13 mouse cellular contexts compared by ENCODE assay signal in genomic region chr1:90962994-90963393, GRCm38 (mm10). TPM values are rescaled to one million over a fixed set of nuclear protein-coding genes. Genes with fewer than 3 reads are reported as not detected.
DNase-seq lines count a peak whose midpoint lies in the region; ATAC-seq and TF ChIP-seq lines count a peak whose summit lies in the region.
"Had no signal": no experiment of that assay in that cellular context is flagged by ENCODE, and none has a peak within 500 bp of the region (broad histone marks: within the 10 kb centered on the region; RNA-seq: fewer than 3 reads in every experiment).

No protein-coding gene starts in this region.

- H3K36me3 ChIP-seq in heart, embryonic 15.5 days: no peaks in the 10 kb centered on the region
- no peaks in the 10 kb centered on the region for H3K36me3 ChIP-seq in kidney, postnatal 0 days (ENCODE audit: insufficient read depth, low read length)
- H3K36me3 ChIP-seq: hindbrain, embryonic 15.5 days had no signal

- no peaks in the 10 kb centered on the region for H3K9me3 ChIP-seq in heart, embryonic 15.5 days (replicated peaks)
- H3K9me3 ChIP-seq in kidney, postnatal 0 days (replicated peaks; ENCODE audit: low read length): no peaks in the 10 kb centered on the region
- H3K9me3 ChIP-seq: hindbrain, embryonic 15.5 days had no signal

- H3K9ac ChIP-seq in heart, embryonic 15.5 days: no peak overlapping the region
- no peak overlapping the region for H3K9ac ChIP-seq in kidney, postnatal 0 days (ENCODE audit: low read depth, low read length)
- H3K9ac ChIP-seq: hindbrain, embryonic 15.5 days had no signal

- peaks cover 24% of the 10 kb centered on the region for H3K4me1 ChIP-seq in heart, embryonic 15.5 days (replicated peaks)
- 0 out of 2 replicates have a peak, but pooled peaks cover 8% of the 10 kb centered on the region for H3K4me1 ChIP-seq in kidney, postnatal 0 days (replicated peaks; ENCODE audit: insufficient read depth, low read length)

- H3K27ac ChIP-seq in heart, embryonic 15.5 days: peak overlapping the region; percentile 58
- peak overlapping the region; percentile 68; the same call in 1 of the 2 replicates for H3K27ac ChIP-seq in kidney, postnatal 0 days
- H3K27ac ChIP-seq: hindbrain, embryonic 15.5 days had no signal

- H3K27me3 ChIP-seq in heart, embryonic 15.5 days: peaks cover 22% of the 10 kb centered on the region
- no peaks in the 10 kb centered on the region for H3K27me3 ChIP-seq in kidney, postnatal 0 days (ENCODE audit: insufficient read depth, low read length)

- no peak for DNase-seq in heart, adult 8-10 months (ENCODE audit: low spot score)
- DNase-seq in urinary bladder, postnatal 14 days (ENCODE audit: low spot score): peak; percentile 36
- no peak for DNase-seq in urinary bladder, postnatal 10 days (ENCODE audit: low spot score)
- DNase-seq in kidney, postnatal 0 days (ENCODE audit: low spot score): peak; percentile 57
- no peak for DNase-seq in gastrocnemius, adult 8-10 months (ENCODE audit: low spot score in 2 of 2)
- DNase-seq in spleen, adult 12 weeks (ENCODE audit: low spot score): no peak
- no peak for DNase-seq in natural killer cell, adult 2 months (ENCODE audit: low spot score in 2 of 2)
- DNase-seq: cerebellum, adult 11-12 months had no signal

- no peak overlapping the region for H3K4me3 ChIP-seq in heart, embryonic 15.5 days
- H3K4me3 ChIP-seq in kidney, postnatal 0 days (replicated peaks; ENCODE audit: low read depth, low read length): no peak overlapping the region
- H3K4me3 ChIP-seq: hindbrain, embryonic 15.5 days had no signal

- 6% methylated on average over 3 of the region's 3 CpGs for WGBS in heart, embryonic 15.5 days
- WGBS in kidney, postnatal 0 days: 11% methylated on average over 3 of the region's 3 CpGs

- ATAC-seq in heart, embryonic 15.5 days (replicated peaks; ENCODE audit: insufficient number of reproducible peaks, insufficient read depth, low FRiP score, low read depth): peak; percentile 62
- ATAC-seq in kidney, postnatal 0 days (replicated peaks; ENCODE audit: low FRiP score, low read depth): peak; percentile 82

- no peak for TF ChIP-seq CTCF in kidney, postnatal 0 days (IDR thresholded peaks at IDR 0.05; ENCODE audit: low read depth)

- H3K4me2 ChIP-seq in heart, embryonic 15.5 days: no peak overlapping the region
- no peak overlapping the region for H3K4me2 ChIP-seq in kidney, postnatal 0 days (ENCODE audit: low read length)
- H3K4me2 ChIP-seq: hindbrain, embryonic 15.5 days had no signal

RNA-seq across cellular contexts. Expression of gene Rab17, which starts 6.5 kb away (rescaled TPM):
- polyA plus RNA-seq in heart, embryonic 15.5 days (2015; fragmentation: Nextera tagmentation; extraction: Ambion mirVana): 2.9 and 3.0 TPM in 2 replicates
- 1 to 10 TPM; 2.0 to 4.4 (median 3.3) TPM for total RNA-seq in heart, adult 8-10 months (2022)
- polyA plus RNA-seq in kidney, postnatal 0 days (2015; fragmentation: Nextera tagmentation; extraction: Ambion mirVana): 21.3 and 23.3 TPM in 2 replicates
- total RNA-seq in gastrocnemius, adult 8-10 months (2022): not detected
- total RNA-seq: left cerebral cortex, postnatal 36 days had no signal

RNA-seq across cellular contexts. Expression of gene Prlh, which starts 10.1 kb away (rescaled TPM):
- polyA plus RNA-seq in heart, embryonic 15.5 days (2015; fragmentation: Nextera tagmentation; extraction: Ambion mirVana): not detected in 2 replicates
- not detected for total RNA-seq in heart, adult 8-10 months (2022)
- polyA plus RNA-seq in kidney, postnatal 0 days (2015; fragmentation: Nextera tagmentation; extraction: Ambion mirVana): not detected in 2 replicates
- not detected for total RNA-seq in gastrocnemius, adult 8-10 months (2022)
- total RNA-seq: left cerebral cortex, postnatal 36 days had no signal
- polyA plus RNA-seq: frontal cortex, adult 2 months; hindbrain, embryonic 15.5 days; thymus, postnatal 0 days had no signal

RNA-seq across cellular contexts. Expression of gene Lrrfip1, which starts 35.5 kb away (rescaled TPM):
- 136 and 149 TPM in 2 replicates for polyA plus RNA-seq in heart, embryonic 15.5 days (2015; fragmentation: Nextera tagmentation; extraction: Ambion mirVana)
- total RNA-seq in heart, adult 8-10 months (2022): 10 to 100 TPM; 55.4 to 72.1 (median 61.1) TPM
- 46.3 and 56.9 TPM in 2 replicates for polyA plus RNA-seq in kidney, postnatal 0 days (2015; fragmentation: Nextera tagmentation; extraction: Ambion mirVana)
- total RNA-seq in gastrocnemius, adult 8-10 months (2022): 100 to 1,000 TPM; 104 to 126 (median 123) TPM

RNA-seq across cellular contexts. Expression of gene Mlph, which starts 48.1 kb away (rescaled TPM):
- 0.42 and 0.44 TPM in 2 replicates for polyA plus RNA-seq in heart, embryonic 15.5 days (2015; fragmentation: Nextera tagmentation; extraction: Ambion mirVana)
- total RNA-seq in heart, adult 8-10 months (2022): 1 to 10 TPM in 2 of 4 experiments, under 1 TPM in 2; 0.75 to 1.5 (median 1.1) TPM
- polyA plus RNA-seq in kidney, postnatal 0 days (2015; fragmentation: Nextera tagmentation; extraction: Ambion mirVana): 0.34 and 0.93 TPM in 2 replicates
- under 1 TPM; 0.27 to 0.54 (median 0.31) TPM for total RNA-seq in gastrocnemius, adult 8-10 months (2022)

Comparison
In these comparisons a context has a peak if more than half of its experiments do, and no peak if none do; other contexts are left out.
1. DNase-seq: peak in urinary bladder, postnatal 14 days (single experiment) and kidney, postnatal 0 days (single experiment); none in heart, adult 8-10 months (single experiment), urinary bladder, postnatal 10 days (single experiment), gastrocnemius, adult 8-10 months (0 of 2), spleen, adult 12 weeks (single experiment) and natural killer cell, adult 2 months (0 of 2).